Mouse (Mus musculus): ENCODE data around the gene Lzts2.

Gene Lzts2

DNA sequence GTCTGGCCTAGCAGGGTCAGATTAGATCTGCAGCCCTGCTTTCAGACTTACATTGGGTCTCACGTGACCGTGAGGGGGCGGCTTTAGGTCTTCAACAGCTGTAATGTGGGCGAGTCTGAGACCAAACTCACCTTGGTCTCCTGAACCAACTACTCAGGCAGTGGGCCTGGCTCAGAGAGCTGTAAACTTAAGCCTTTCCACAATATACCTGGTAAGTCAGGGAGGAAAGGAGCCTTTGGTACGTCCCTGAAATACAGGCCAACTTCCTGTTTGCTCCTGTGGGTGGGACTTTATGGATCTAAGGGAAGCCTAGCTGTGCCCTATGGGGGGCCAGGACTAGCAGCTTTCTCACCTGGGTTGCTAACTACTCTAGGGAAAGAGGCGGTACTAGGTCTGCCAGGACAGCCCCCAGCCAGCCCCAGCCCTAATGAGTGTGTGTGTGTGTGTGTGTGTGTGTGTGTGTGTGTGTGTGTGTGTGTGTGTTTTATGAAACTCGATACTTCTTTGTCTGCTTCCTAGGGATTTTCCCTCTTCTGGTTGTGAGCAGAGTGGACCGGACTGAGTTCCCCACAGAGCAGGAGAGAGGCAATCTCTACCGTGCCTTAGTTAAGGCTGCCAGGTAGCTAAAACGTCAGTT is at the start of gene Lzts2:
Lzts2 (plus strand) TSS at position 80 of the 637 bp plus-strand sequence.
- DNase-seq: no peak

- DNase-seq: no peak
These were observed 48.2 kb upstream of the Lzts2 start for GRCm38 (mm10) chr19:44965978-44966377.

- no peak for DNase-seq
These were observed 45.9 kb upstream of the Lzts2 start for GRCm38 (mm10) chr19:44968329-44968728.

GRCm38 (mm10) chr19:44976636-44977035 is 37.6 kb upstream of the Lzts2 start:
- DNase-seq: no peak

GRCm38 (mm10) chr19:44977148-44977547 is 37.1 kb upstream of the Lzts2 start:
- no peak for DNase-seq

- no peak for DNase-seq
These were observed 33.4 kb upstream of the Lzts2 start for GRCm38 (mm10) chr19:44980787-44981186.

- DNase-seq: no peak
These were observed 31.6 kb upstream of the Lzts2 start for GRCm38 (mm10) chr19:44982477-44983115.

GRCm38 (mm10) chr19:44983366-44983765 is 30.8 kb upstream of the Lzts2 start:
- no peak for DNase-seq

DNA sequence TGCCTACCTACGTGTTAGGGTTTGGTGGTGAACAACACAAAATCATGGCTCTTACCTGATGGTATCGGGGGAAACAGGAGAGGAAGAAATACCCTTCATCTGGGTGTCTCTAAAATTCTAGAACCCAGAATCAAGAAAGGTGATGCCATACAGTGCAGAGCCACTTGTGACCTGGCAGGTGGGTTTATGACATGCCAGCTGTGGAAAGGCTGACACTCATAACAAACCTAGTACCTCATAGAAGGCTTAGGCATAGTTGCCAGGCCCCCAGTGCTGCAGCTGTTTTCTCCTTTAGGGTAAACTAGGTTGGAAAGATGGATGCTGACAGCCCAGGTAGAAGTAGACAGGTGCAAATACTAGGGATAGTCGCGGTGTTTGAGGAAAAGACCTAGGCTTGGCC is 29.8 kb upstream of the Lzts2 start:
- no peak for DNase-seq

GRCm38 (mm10) chr19:44985159-44985988 is 28.8 kb upstream of the Lzts2 start:
- no peak for DNase-seq

- no peak for DNase-seq
These were observed 27.2 kb upstream of the Lzts2 start for GRCm38 (mm10) chr19:44987004-44987403.

DNA sequence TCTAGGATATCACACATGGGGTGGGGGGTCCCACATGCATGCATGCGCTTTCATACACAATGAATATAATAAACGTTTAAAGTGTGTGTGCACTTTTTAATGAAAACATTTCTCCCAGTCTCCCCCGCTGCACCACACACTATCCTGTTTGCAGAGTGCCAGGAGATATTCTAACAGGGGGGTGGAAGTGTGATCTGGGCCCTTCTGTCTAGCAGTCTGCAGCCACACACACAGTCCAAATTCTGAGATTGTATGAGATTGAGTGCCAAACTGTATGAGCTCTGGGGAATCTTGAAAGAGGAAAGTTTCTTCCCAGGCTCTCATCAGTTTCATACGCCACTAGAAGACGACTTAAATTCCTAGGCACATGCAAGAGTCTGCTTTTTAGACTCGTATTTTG is 26.4 kb upstream of the Lzts2 start:
- DNase-seq: no peak

DNA sequence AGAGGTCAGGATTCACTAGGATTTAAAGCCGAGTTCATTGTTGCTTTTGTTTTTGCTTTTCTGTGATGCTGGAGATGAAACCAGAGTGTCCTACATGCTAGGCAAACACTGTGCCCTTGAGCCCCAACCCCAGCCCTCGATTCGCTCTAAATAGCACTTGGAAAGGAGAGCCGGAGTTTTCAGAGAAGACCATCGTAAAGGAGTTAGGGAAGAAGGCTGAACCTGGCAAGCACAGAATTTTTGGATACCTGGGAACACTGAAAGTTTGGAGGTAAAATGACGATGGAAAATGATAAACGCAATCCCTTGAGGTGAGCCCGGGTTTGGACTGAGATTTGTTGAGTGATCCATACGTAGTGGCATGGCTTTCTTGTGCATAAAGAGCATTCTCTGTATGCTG is 25.9 kb upstream of the Lzts2 start:
- DNase-seq: no peak

DNA sequence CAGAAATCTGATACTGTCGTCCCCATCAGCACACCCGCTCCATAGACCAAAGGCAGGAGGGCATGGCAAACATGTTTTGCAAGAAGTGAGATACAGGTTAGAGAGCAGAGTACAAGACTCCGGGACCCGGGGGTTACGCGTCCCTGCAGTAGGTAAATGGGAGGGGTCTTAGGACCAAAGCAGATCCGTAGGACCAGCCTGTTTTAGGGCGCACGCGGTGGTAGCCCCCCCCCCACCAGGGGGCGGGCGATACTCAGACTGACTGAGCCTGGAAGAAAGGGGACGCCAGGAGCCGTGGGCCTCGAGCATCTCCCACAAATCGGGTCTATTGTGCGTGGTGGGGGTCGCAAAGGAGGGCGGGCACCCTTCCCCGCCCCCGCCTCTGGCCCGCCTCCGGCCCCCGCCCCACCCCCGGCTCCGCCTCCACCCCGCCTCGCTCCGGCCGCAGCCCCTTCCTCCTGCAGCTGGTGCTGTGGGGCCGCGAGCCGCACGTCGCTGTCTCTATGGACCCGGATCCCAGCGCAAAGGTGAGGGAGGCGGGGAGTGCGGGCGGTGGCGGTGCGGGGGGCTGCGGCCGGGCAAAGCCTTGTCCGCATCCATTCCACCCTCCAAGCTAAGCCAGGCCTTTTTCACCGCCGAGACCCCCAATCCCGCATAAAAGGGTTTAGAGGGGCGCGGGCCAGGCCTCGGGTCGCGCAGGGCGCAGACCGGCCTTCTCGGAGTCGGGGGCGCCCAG is 25.2 kb upstream of the Lzts2 start, which contains the start of gene Sema4g:
Sema4g (plus strand) TSS at position 271 of the 736 bp plus-strand sequence.
- peak; percentile 49 for DNase-seq

DNA sequence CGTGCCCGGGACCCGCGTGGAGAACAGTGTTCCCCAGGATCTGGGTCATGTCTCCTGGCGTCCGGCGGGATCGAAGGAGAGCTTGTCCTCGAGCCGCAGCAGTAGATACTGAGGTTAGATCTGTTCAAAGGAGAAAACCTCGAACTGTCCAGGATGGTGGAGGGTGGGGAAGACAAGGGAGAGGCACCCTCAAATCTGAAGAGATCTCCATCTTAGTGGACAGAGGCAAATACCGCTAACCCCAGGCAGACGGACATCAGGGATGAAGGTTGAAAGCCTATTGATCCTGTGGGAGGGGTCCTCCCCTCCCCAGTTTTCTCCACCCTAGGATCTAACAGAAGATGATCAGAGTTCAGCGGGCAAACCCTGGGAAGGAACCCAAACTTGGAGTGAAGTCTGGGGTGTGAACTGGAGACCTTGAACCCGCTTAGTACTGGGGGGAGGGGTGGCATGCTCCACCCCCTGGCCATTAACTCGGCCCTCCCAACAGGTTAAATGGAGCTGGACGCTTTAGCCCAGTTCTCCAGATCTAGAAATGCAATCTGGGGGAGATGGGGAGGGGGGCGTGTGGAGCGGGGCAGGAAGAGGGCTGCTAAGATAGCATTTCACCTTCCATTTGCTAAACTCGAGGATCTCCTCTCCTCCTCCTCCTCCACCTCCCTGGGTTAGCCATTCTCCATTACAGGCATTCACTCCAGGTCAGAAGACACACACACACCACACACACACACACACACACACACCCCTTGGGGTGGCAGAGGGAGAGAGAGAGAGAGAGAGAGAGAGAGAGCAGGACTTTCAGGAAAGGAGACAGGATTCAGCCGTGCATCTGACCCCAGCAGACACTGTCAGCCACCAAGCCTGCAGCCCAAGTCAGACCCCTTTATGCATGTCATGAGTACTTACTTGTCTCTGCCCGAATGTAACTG is 24.4 kb upstream of the Lzts2 start:
- peak; percentile 20 for DNase-seq

GRCm38 (mm10) chr19:44991031-44991430 is 23.2 kb upstream of the Lzts2 start:
- DNase-seq: no peak

DNA sequence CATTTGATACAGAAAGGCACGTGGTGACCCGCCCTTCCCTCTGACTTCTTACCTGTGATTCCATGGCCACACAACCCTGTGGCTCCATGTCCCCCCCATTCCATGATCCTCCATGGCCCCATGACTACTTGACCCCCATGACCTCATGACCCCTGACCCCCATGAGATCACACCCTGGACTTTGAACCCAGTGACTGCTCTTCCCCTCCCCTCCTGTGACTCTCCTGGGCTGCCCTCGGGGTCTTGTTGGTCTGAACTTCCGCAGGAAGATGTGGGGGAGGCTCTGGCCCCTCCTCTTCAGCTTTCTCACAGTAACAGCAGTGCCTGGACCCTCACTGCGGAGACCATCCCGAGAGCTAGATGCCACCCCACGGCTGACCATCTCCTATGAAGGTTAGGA is 22.0 kb upstream of the Lzts2 start:
- DNase-seq: no peak

DNA sequence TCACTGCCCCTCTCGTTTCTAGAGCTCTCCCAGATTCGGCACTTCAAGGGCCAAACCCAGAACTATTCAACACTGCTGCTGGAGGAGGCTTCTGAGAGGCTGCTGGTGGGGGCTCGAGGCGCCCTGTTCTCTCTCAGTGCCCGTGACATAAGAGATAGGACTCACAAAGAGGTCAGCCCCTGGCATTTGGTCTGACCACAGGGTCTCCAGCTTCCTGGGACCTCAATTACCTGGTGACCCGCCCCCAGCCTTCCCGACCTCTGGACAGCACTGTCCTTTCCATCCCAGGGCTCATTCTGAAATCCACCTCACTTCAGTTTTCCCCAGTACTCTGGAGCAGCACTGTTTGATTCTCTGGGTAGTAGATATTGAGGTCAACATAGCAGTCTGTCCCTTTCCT is 21.5 kb upstream of the Lzts2 start:
- no peak for DNase-seq

DNA sequence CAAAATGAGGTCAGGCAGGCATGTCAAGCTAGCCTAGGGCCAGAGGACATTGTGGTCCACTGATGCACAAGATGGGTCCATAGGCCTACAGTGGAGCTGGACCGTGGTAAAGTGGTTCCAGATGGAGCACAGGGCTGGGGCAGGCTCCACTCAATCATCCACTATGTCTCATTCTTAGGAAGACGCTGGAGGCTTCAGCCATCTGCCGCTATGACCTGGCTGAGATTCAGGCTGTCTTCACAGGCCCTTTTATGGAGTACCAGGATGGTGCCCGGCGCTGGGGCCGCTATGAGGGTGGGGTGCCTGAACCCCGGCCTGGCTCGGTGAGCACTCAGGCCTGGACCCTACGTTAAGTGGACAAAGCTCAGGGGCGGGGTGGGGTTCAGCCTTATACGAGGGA is 16.4 kb upstream of the Lzts2 start:
- DNase-seq: no peak

DNA sequence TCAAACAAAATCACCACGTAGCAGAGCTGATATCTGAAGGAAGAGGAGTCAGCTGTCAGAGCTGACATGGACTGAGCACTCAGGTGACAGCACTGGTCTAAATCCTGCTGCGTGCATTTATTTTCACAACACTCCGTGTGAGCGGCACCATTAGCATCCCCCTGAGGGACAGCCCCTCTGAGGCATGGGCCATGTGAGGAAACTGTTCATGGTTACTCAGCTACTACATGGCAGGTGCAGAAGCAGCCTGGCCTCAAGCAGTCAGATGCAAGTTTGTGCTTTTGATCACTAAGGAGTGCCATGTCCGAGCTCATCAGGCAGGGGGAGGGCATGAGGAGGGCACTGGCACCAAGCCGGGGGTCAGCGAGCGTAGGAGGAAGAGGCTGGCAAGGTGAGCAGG is 14.6 kb upstream of the Lzts2 start:
- no peak for DNase-seq

DNA sequence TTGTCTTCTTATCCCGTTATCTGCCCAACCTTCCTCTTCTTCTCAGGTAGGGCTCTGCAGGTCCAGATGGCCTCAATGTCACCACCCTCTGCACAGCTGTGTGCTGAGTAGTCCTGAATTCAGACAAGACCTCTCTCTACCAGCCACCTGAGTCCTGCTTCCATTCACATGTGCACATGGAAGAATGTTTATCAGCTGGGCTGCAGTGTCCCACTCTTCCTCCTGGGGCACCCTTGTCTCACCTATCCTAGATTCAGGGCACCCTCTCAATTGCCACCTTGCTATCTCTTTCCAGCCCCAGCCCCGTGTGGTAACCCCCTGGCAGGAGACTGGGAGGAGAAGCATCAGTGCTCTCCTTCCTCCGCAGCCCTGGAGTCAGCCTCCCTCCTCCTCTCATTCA is 11.9 kb upstream of the Lzts2 start:
- DNase-seq: no peak
